Mouse (Mus musculus): Measurements from ENCODE around the gene Ssc5d. TPM values are rescaled to one million over a fixed set of nuclear protein-coding genes. Genes with fewer than 3 reads are reported as not detected.
A peak's percentile ranks its signal among the peaks of the same experiment; 100 is the strongest.

Ssc5d gene
- polyA plus RNA-seq, 1 experiment from 2014 or later, result 2.0 TPM

- no peaks in the 10 kb centered on the region for H3K27me3 ChIP-seq (ENCODE audit: low read depth, poor library complexity, severe bottlenecking)
- peaks cover 78% of the 10 kb centered on the region for H3K4me1 ChIP-seq
- H3K36me3 ChIP-seq, result peaks cover 43% of the 10 kb centered on the region
- DNase-seq (ENCODE audit: low spot score), result peak; percentile 92
- under 1% methylated on average over 14 of the region's 14 CpGs for WGBS
- H3K9me3 ChIP-seq (replicated peaks), result 0 out of 2 replicates have a peak, but pooled peaks cover 1% of the 10 kb centered on the region
- H3K4me3 ChIP-seq, result peak overlapping the region; percentile 56
- H3K27ac ChIP-seq, result peak overlapping the region; percentile 89
Measured at GRCm38 (mm10) chr7:4922508-4922907, 3.1 kb upstream of the Ssc5d start.

DNA sequence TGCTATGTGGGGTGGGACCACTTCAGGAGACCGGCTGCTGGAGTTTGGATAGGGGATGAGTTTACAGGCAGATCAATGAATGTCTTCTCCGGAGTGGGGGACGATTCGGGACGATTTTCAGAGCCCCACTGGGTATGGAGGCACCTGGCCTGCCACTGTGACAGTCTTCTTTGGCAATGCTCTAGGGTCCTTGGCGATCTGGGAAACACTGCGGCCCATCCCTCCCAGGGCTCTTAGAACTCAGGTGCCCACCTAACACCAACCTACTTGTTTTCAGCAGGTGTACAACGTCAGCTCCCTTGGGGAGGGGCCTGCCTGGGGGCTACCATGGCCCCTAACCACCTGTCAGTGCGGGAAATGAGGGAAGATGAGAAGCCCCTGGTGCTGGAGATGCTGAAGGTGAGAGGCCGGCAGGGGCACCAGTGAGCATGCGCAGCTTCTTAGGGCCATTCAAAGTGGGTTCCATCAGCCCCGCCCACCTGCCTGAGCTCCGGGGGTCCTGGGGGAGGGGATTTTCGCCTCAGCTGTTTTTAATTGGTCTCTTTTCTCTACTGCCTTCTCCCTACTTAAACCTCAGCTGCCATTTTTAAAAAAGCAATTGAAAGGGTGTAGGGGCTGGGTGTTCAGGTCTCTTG is 2.5 kb upstream of the Ssc5d start:
- no peaks in the 10 kb centered on the region for H3K27me3 ChIP-seq (ENCODE audit: low read depth, poor library complexity, severe bottlenecking)
- H3K27ac ChIP-seq, result peak overlapping the region; percentile 89
- DNase-seq (ENCODE audit: low spot score), result peak; percentile 87
- H3K36me3 ChIP-seq, result peaks cover 37% of the 10 kb centered on the region
- WGBS, result 1% methylated on average over 14 of the region's 14 CpGs
- H3K4me1 ChIP-seq, result peaks cover 84% of the 10 kb centered on the region
- peak overlapping the region; percentile 56 for H3K4me3 ChIP-seq
- H3K9me3 ChIP-seq (replicated peaks), result 0 out of 2 replicates have a peak, but pooled peaks cover 1% of the 10 kb centered on the region

DNA sequence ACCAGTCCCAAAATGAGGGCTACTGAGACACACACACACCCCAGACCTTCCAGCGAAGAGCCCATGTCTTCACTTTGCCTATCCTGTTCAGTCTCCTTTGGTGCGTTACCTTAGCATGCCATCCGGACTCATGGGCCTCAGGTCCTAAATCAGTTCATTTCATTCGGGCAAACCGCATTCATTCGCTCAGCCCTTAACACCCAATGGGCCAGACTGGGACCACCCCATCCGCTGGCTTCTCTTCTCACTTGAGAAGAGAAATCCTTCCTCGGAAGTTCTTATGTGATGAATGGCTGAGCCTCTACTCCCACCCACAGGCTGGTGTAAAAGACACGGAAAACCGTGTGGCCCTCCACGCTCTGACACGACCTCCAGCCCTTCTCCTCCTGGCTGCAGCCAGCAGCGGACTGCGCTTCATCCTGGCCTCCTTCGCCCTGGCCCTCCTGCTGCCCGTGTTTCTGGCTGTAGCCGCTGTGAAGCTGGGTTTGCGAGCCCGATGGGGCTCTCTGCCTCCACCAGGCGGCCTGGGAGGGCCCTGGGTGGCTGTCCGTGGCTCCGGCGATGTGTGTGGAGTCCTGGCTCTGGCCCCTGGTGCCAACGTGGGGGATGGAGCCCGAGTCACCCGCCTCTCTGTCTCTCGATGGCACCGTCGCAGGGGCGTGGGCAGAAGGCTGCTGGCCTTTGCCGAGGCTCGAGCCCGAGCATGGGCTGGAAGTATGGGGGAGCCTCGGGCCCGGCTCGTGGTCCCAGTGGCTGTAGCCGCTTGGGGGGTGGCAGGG is 1.8 kb upstream of the Ssc5d start:
- Histone ChIP-seq H3K9me3 (replicated peaks) (0 out of 2 replicates have a peak, but pooled peaks cover 1% of the 10 kb centered on the region), H3K4me1 (peaks cover 87% of the 10 kb centered on the region), H3K27ac (peak overlapping the region; percentile 89), H3K4me3 (peak overlapping the region; percentile 56), H3K27me3 (ENCODE audit: low read depth, poor library complexity, severe bottlenecking) (no peaks in the 10 kb centered on the region), H3K36me3 (peaks cover 30% of the 10 kb centered on the region)
- peak; percentile 69 for DNase-seq (ENCODE audit: low spot score)
- 3% methylated on average over 37 of the region's 37 CpGs for WGBS

GRCm38 (mm10) chr7:4924483-4924882 is 1.1 kb upstream of the Ssc5d start:
- Histone ChIP-seq H3K9me3 (replicated peaks) (0 out of 2 replicates have a peak, but pooled peaks cover 1% of the 10 kb centered on the region), H3K27me3 (ENCODE audit: low read depth, poor library complexity, severe bottlenecking) (no peaks in the 10 kb centered on the region), H3K27ac (peak overlapping the region; percentile 89), H3K36me3 (peaks cover 23% of the 10 kb centered on the region), H3K4me3 (peak overlapping the region; percentile 56), H3K4me1 (peaks cover 87% of the 10 kb centered on the region)
- peak; percentile 51 for DNase-seq (ENCODE audit: low spot score)
- 2% methylated on average over 4 of the region's 4 CpGs for WGBS

DNA sequence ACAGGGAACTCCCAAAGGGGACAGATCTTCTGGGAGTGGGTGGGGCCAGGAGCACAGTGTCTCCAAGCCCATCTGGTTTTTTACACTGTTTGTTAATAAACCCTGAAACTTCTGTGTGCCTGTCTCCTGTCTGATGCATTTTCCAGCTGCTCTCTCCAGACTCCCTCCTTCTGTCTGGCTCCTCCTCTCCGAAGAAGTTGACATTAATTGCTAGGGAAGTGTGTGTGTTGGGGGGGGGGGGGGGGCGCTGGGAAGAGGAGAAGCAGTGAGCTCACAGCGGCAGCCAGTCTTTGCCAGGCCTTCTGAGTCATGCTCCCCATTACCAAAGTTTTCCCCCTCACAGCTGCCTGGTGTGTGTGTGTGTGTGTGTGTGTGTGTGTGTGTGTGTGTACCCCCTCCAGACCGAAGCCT is 689 bp upstream of the Ssc5d start:
- Histone ChIP-seq H3K9me3 (replicated peaks) (0 out of 2 replicates have a peak, but pooled peaks cover 1% of the 10 kb centered on the region), H3K27ac (peak overlapping the region; percentile 89), H3K4me1 (peaks cover 85% of the 10 kb centered on the region), H3K27me3 (ENCODE audit: low read depth, poor library complexity, severe bottlenecking) (no peaks in the 10 kb centered on the region), H3K36me3 (peaks cover 19% of the 10 kb centered on the region), H3K4me3 (peak overlapping the region; percentile 56)
- WGBS, result 6% methylated on average over 3 of the region's 4 CpGs
- DNase-seq (ENCODE audit: low spot score), result peak; percentile 63

- Histone ChIP-seq H3K4me3 (peak overlapping the region; percentile 9; the same call in 1 of the 2 replicates), H3K36me3 (no peaks in the 10 kb centered on the region), H3K4me1 (peaks cover 66% of the 10 kb centered on the region), H3K27ac (peak overlapping the region; percentile 89), H3K27me3 (ENCODE audit: low read depth, poor library complexity, severe bottlenecking) (no peaks in the 10 kb centered on the region), H3K9me3 (replicated peaks) (no peaks in the 10 kb centered on the region)
- no peak for DNase-seq (ENCODE audit: low spot score)
- WGBS, result 66% methylated on average over 16 of the region's 16 CpGs
Measured at GRCm38 (mm10) chr7:4926849-4927248, 1.3 kb downstream of the Ssc5d start.

DNA sequence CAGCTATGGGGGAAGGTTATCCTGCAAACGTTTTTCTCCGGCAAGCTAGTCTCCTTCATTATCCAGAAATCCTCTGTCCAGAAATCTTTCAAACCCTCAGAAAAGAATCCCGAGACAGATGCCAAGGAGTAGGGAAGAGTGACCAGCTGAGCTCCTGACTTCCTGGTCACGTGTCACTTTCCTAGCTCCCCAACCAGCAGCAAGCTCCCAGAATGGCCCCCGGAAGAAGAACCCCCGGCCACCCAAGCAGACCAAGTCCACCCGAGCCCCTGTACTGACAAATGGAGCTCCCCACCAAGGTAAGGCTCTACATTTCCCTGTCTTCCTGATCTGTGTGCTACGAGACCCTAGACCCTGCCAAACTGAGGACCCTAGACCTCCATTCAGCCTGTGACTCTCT is 2.1 kb downstream of the Ssc5d start:
- WGBS, result 66% methylated on average over 8 of the region's 8 CpGs

GRCm38 (mm10) chr7:4928323-4928722 is 2.7 kb downstream of the Ssc5d start:
- Histone ChIP-seq H3K9me3 (replicated peaks) (no peaks in the 10 kb centered on the region), H3K36me3 (no peaks in the 10 kb centered on the region), H3K4me3 (no peak overlapping the region), H3K4me1 (peaks cover 51% of the 10 kb centered on the region), H3K27me3 (ENCODE audit: low read depth, poor library complexity, severe bottlenecking) (no peaks in the 10 kb centered on the region), H3K27ac (peak overlapping the region; percentile 39; the same call in 1 of the 2 replicates)
- 61% methylated on average over 17 of the region's 17 CpGs for WGBS
- no peak for DNase-seq (ENCODE audit: low spot score)

More for the DNA sequence above, 2.1 kb downstream of the Ssc5d start:
- Histone ChIP-seq H3K36me3 (no peaks in the 10 kb centered on the region), H3K9me3 (replicated peaks) (no peaks in the 10 kb centered on the region), H3K27me3 (ENCODE audit: low read depth, poor library complexity, severe bottlenecking) (no peaks in the 10 kb centered on the region), H3K27ac (peak overlapping the region; percentile 89), H3K4me1 (peaks cover 57% of the 10 kb centered on the region), H3K4me3 (no peak overlapping the region)
- DNase-seq (ENCODE audit: low spot score), result no peak

DNA sequence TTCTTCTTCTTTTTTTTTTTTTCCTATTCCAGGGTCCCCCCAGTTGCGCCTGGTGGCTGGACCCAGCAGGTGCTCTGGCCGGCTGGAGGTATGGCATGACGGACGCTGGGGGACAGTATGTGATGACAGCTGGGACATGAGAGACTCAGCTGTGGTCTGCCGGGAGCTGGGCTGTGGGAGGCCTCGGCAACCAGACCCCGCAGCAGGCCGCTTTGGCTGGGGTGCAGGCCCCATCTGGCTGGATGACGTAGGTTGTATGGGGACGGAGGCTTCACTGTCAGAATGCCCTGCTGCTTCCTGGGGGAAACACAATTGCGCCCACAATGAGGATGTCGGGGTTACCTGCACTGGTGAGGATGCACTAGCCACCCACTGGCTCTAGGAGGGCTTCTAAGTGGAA is 7.5 kb downstream of the Ssc5d start:
- Histone ChIP-seq H3K9me3 (replicated peaks) (no peaks in the 10 kb centered on the region), H3K36me3 (no peaks in the 10 kb centered on the region), H3K27ac (no peak overlapping the region), H3K4me3 (no peak overlapping the region), H3K4me1 (peaks cover 3% of the 10 kb centered on the region; the same call in 1 of the 2 replicates), H3K27me3 (ENCODE audit: low read depth, poor library complexity, severe bottlenecking) (no peaks in the 10 kb centered on the region)
- no peak for DNase-seq (ENCODE audit: low spot score)
- 78% methylated on average over 12 of the region's 12 CpGs for WGBS

DNA sequence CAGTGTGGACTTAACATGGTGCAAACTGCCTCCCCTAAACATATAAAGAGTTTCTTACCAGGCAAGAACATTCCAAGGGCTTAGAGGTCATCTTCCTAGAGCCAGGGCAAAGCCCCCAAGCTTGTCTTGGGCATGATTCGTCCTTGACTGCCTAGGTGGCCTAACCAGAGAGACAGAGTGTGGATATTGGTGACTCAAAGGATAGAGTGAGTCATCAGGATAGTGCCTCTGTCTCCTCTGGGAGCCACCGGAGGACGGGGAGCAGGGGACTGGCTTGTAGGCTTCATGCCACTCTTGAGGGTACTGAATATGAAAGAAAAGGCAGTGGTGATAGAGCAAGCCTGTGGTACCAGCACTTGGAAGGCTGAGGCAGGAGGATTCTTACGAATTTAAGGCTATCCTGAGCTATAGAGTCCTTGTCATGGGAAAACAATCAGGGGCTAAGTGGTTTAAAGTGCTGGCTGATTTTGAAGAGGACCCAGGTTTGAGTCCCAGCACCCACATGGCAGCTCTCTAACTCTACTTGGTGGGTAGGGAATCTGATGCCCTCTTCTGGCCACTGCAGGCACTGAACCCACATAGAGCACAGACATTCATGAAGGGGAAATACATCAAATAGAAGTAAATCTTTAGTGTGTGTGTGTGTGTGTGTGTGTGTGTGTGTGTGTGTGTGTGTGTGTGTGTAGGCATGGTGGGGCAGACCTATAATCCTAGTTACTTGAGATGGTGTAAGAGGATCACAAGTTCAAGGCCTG is 8.8 kb downstream of the Ssc5d start:
- Histone ChIP-seq H3K4me1 (no peaks in the 10 kb centered on the region), H3K4me3 (no peak overlapping the region), H3K36me3 (no peaks in the 10 kb centered on the region), H3K27me3 (ENCODE audit: low read depth, poor library complexity, severe bottlenecking) (no peaks in the 10 kb centered on the region), H3K27ac (no peak overlapping the region), H3K9me3 (replicated peaks) (no peaks in the 10 kb centered on the region)
- 81% methylated on average over 4 of the region's 4 CpGs for WGBS
- no peak for DNase-seq (ENCODE audit: low spot score)

DNA sequence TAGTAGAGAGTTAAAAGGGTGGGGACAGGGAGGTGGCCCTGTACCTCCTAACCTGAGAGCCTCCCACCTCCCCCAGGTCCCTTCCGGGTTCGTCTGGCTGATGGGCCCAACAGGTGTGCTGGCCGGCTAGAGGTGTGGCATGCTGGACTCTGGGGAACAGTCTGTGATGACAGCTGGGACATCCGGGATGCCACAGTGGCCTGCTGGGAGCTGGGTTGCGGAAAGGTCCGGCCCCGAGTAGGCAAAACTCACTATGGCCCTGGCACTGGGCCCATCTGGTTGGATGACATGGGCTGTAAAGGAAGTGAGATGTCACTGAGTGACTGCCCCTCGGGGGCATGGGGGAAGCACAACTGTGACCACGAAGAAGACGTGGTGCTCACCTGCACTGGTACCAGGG is 11.2 kb downstream of the Ssc5d start:
- H3K9me3 ChIP-seq (replicated peaks), result no peaks in the 10 kb centered on the region
- no peak overlapping the region for H3K4me3 ChIP-seq
- no peaks in the 10 kb centered on the region for H3K36me3 ChIP-seq
- 84% methylated on average over 10 of the region's 10 CpGs for WGBS
- no peaks in the 10 kb centered on the region for H3K4me1 ChIP-seq
- DNase-seq (ENCODE audit: low spot score), result no peak
- 0 out of 2 replicates have a peak overlapping the region, but pooled peaks have one; percentile 2 for H3K27ac ChIP-seq
- H3K27me3 ChIP-seq (ENCODE audit: low read depth, poor library complexity, severe bottlenecking), result no peaks in the 10 kb centered on the region

GRCm38 (mm10) chr7:4937392-4937791 is 11.8 kb downstream of the Ssc5d start:
- 80% methylated on average over 11 of the region's 11 CpGs for WGBS
- H3K36me3 ChIP-seq, result no peaks in the 10 kb centered on the region

More at GRCm38 (mm10) chr7:4937392-4937791, 11.8 kb downstream of the Ssc5d start:
- H3K9me3 ChIP-seq (replicated peaks), result no peaks in the 10 kb centered on the region
- no peaks in the 10 kb centered on the region for H3K4me1 ChIP-seq
- no peak overlapping the region for H3K27ac ChIP-seq
- no peak for DNase-seq (ENCODE audit: low spot score)
- no peaks in the 10 kb centered on the region for H3K27me3 ChIP-seq (ENCODE audit: low read depth, poor library complexity, severe bottlenecking)
- no peak overlapping the region for H3K4me3 ChIP-seq
